Mouse (Mus musculus) liver, embryonic 16.5 days (tissue): ENCODE measurements around the gene Asap3. TPM values are rescaled to one million over a fixed set of nuclear protein-coding genes. Genes with fewer than 3 reads are reported as not detected.

Experiments
- ATAC-seq: fragments of 200-750 bp; cut with Nextera tagmentation; 2 replicates; pipeline ENCODE4 v1.8.0; 2017; ENCODE audit warnings: low read depth, mild to moderate bottlenecking, moderate number of reproducible peaks, moderate library complexity
- H3K27ac ChIP-seq: fragments of 300-500 bp; sonication (generic); 2 replicates; pipeline ENCODE4 v1.5.1; 2014; ENCODE audit warnings: mild to moderate bottlenecking, low read length
- H3K27me3 ChIP-seq: fragments of 300-500 bp; sonication (generic); 2 replicates; pipeline ENCODE4 v1.6.1; 2014; ENCODE audit warnings: low read depth, low read length, mixed read lengths; ENCODE audit not compliant: control insufficient read depth, insufficient read depth
- H3K36me3 ChIP-seq: fragments of 300-500 bp; sonication (generic); 2 replicates; pipeline ENCODE4 v1.6.1; 2014; ENCODE audit warnings: mild to moderate bottlenecking; ENCODE audit not compliant: control insufficient read depth, insufficient read depth
- H3K4me1 ChIP-seq: fragments of 300-500 bp; sonication (generic); 2 replicates; pipeline ENCODE4 v1.6.1; 2014; ENCODE audit warnings: low read depth, low read length, mixed read lengths; ENCODE audit not compliant: control insufficient read depth
- H3K4me2 ChIP-seq: fragments of 300-500 bp; sonication (generic); 2 replicates; pipeline ENCODE4 v1.6.1; 2014; ENCODE audit warnings: low read depth, low read length, mixed read lengths
- H3K4me3 ChIP-seq: fragments of 300-500 bp; sonication (generic); 2 replicates; pipeline ENCODE4 v1.5.1; 2014; ENCODE audit warnings: low read depth, mild to moderate bottlenecking, low read length
- H3K9ac ChIP-seq: fragments of 300-500 bp; sonication (generic); 2 replicates; pipeline ENCODE4 v1.6.1; 2014; ENCODE audit warnings: low read depth, low read length
- H3K9me3 ChIP-seq: fragments of 300-500 bp; sonication (generic); replicated peaks from 2 replicates; pipeline ENCODE4 v1.6.1; 2016; ENCODE audit warnings: low read length; ENCODE audit not compliant: control insufficient read depth
- WGBS: fragments of 180-500 bp; shearing (Covaris S2); extraction: QIAGEN DNeasy Blood & Tissue Kit; methylation state at CpG from one replicate; pipeline ENCODE4 v1.1.7; 2014; ENCODE audit not compliant: insufficient replicate concordance; 5-methylcytosine and 5-hydroxymethylcytosine counted together
- polyA plus RNA-seq: library from polyadenylated mRNA; unstranded; fragments of >200 nt; fragmentation: Nextera tagmentation; extraction: Ambion mirVana; gene quantifications from 2 replicates; pipeline ENCODE4 v1.2.1, GENCODE M21; 2015

Asap3 gene
- 2.2 and 3.0 TPM in 2 replicates for polyA plus RNA-seq

GRCm38 (mm10) chr4:136206033-136206893 lies at the start of gene Asap3:
Gene Asap3, plus strand, starts transcription at chr4:136206365.
- H3K27ac ChIP-seq, result peak within 1 kb of the TSS; percentile 46; the same call in 1 of the 2 replicates
- peaks cover 16% of the 10 kb centered on the region for H3K4me1 ChIP-seq

GRCm38 (mm10) chr4:136158498-136158897 lies 47.7 kb upstream of the Asap3 start:
- H3K4me3 ChIP-seq, result no peak overlapping the region
- no peak overlapping the region for H3K4me2 ChIP-seq
- no peaks in the 10 kb centered on the region; the same call in 1 of the 2 replicates for H3K4me1 ChIP-seq
- no peaks in the 10 kb centered on the region for H3K9me3 ChIP-seq
- no peaks in the 10 kb centered on the region for H3K36me3 ChIP-seq
- no peaks in the 10 kb centered on the region; the same call in 1 of the 2 replicates for H3K27me3 ChIP-seq
- no peak for ATAC-seq
- H3K27ac ChIP-seq, result no peak overlapping the region
- H3K9ac ChIP-seq, result no peak overlapping the region
- WGBS, result 72% methylated on average over 6 of the region's 6 CpGs

More at GRCm38 (mm10) chr4:136206033-136206893, at the start of gene Asap3:
- peak within 1 kb of the TSS; percentile 96 for H3K4me2 ChIP-seq
- H3K9me3 ChIP-seq, result no peaks in the 10 kb centered on the region
- peak; percentile 89 for ATAC-seq
- no peaks in the 10 kb centered on the region for H3K36me3 ChIP-seq
- WGBS, result under 1% methylated on average over 50 of the region's 54 CpGs
- peak within 1 kb of the TSS; percentile 66 for H3K9ac ChIP-seq
- peak within 1 kb of the TSS; percentile 65 for H3K4me3 ChIP-seq
- peaks cover 49% of the 10 kb centered on the region for H3K27me3 ChIP-seq

GRCm38 (mm10) chr4:136159802-136160397 lies 46.3 kb upstream of the Asap3 start:
- Histone ChIP-seq H3K4me1 (peaks cover 2% of the 10 kb centered on the region), H3K4me2 (no peak overlapping the region), H3K27ac (no peak overlapping the region), H3K9ac (no peak overlapping the region), H3K4me3 (no peak overlapping the region), H3K27me3 (no peaks in the 10 kb centered on the region; the same call in 1 of the 2 replicates), H3K9me3 (no peaks in the 10 kb centered on the region), H3K36me3 (no peaks in the 10 kb centered on the region)
- WGBS, result 15% methylated on average over 5 of the region's 5 CpGs
- ATAC-seq, result peak; percentile 43; the same call in 1 of the 2 replicates

DNA sequence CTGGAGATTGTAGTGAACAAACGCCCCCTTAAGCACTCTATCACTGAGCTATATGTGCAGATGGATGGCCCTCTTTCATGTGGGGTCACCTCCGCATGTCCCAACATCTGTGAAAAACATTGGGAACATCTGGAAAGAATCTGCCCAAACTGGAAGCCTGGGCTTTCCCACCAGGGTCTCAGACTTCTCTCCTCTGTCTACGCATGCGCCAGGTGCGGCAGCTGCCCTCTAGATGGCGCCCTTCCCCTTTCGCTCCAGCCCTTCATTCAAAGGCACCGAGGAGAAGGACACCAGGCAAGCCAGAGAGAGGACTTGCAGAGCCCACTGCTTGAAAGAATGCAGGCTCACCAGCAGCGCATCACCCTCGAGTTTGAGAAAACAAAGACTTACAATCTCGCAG lies 42.7 kb upstream of the Asap3 start:
- Histone ChIP-seq H3K9ac (no peak overlapping the region), H3K36me3 (no peaks in the 10 kb centered on the region), H3K4me1 (peaks cover 2% of the 10 kb centered on the region), H3K9me3 (no peaks in the 10 kb centered on the region), H3K27me3 (no peaks in the 10 kb centered on the region), H3K4me3 (no peak overlapping the region), H3K4me2 (no peak overlapping the region), H3K27ac (no peak overlapping the region)
- under 1% methylated on average over 11 of the region's 11 CpGs for WGBS
- peak; percentile 70 for ATAC-seq

GRCm38 (mm10) chr4:136164981-136165380 lies 41.2 kb upstream of the Asap3 start:
- H3K4me2 ChIP-seq, result no peak overlapping the region
- H3K4me1 ChIP-seq, result peaks cover 2% of the 10 kb centered on the region
- ATAC-seq, result no peak
- H3K9ac ChIP-seq, result no peak overlapping the region
- no peaks in the 10 kb centered on the region for H3K36me3 ChIP-seq
- H3K9me3 ChIP-seq, result no peaks in the 10 kb centered on the region
- no peak overlapping the region for H3K4me3 ChIP-seq
- H3K27me3 ChIP-seq, result no peaks in the 10 kb centered on the region
- 77% methylated on average over 8 of the region's 8 CpGs for WGBS
- no peak overlapping the region for H3K27ac ChIP-seq

- ATAC-seq, result no peak
- 62% methylated on average over 3 of the region's 3 CpGs for WGBS
These were observed 38.5 kb upstream of the Asap3 start for GRCm38 (mm10) chr4:136167701-136168100.

DNA sequence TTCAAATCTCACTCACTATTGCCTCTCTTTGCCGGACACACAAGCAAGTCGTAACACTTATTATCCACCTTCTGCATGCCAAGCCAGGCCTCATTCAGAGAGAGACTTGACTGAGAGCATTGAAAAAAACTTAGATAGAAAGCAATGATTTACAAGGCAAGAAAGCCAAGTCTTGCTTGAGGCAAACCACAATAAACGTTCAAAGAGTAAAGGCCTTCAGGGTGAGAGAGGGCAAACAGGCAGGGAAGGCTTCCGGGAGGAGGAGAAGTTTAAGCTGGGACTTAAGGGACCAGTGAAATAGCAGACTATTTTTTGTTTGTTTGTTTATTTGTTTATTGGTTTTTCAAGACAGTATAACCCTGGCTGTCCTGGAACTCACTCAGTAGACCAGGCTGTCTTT lies 35.8 kb upstream of the Asap3 start:
- 79% methylated on average over 4 of the region's 4 CpGs for WGBS
- Histone ChIP-seq H3K4me2 (no peak overlapping the region), H3K27me3 (no peaks in the 10 kb centered on the region), H3K4me3 (no peak overlapping the region), H3K27ac (no peak overlapping the region), H3K9me3 (no peaks in the 10 kb centered on the region), H3K36me3 (peaks cover 5% of the 10 kb centered on the region; the same call in 1 of the 2 replicates), H3K9ac (no peak overlapping the region), H3K4me1 (peaks cover 26% of the 10 kb centered on the region)
- ATAC-seq, result no peak

More at GRCm38 (mm10) chr4:136167701-136168100, 38.5 kb upstream of the Asap3 start:
- Histone ChIP-seq H3K9ac (no peak overlapping the region), H3K27me3 (no peaks in the 10 kb centered on the region), H3K4me3 (no peak overlapping the region), H3K9me3 (no peaks in the 10 kb centered on the region), H3K36me3 (no peaks in the 10 kb centered on the region), H3K27ac (no peak overlapping the region), H3K4me2 (no peak overlapping the region), H3K4me1 (peaks cover 11% of the 10 kb centered on the region)

DNA sequence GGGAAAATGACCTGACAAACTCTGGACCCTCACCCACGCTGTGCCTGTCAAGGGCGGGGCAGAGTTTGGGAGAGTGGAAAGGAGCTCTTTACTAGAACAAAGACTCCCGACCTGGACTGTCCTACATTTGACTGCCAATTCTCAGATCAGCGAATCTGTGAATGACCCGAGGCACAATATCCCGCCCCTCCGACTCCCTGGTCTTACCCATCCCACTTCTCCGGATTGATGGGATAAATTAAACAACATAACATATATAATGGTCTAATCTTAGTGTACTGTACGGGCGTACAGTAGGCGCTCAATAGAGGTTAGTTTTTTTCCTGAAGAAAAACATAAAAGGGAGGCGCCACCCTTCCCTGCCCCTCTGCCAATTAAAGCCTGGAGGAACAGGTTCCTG lies 34.7 kb upstream of the Asap3 start:
- H3K9me3 ChIP-seq, result no peaks in the 10 kb centered on the region
- peaks cover 36% of the 10 kb centered on the region for H3K4me1 ChIP-seq
- peak overlapping the region; percentile 99 for H3K9ac ChIP-seq
- H3K36me3 ChIP-seq, result peaks cover 12% of the 10 kb centered on the region
- WGBS, result 30% methylated on average over 12 of the region's 12 CpGs
- H3K27me3 ChIP-seq, result no peaks in the 10 kb centered on the region
- ATAC-seq, result no peak
- peak overlapping the region; percentile 92 for H3K4me3 ChIP-seq
- peak overlapping the region; percentile 99 for H3K27ac ChIP-seq
- H3K4me2 ChIP-seq, result peak overlapping the region; percentile 85
